Mouse (Mus musculus): ENCODE measurements at regions not wholly inside any gene's neighbourhood (a gene's known extent, or its start where the extent isn't known, plus 50 kb on each side); places are given as distances from the start of the nearest gene placed in this dataset.

- TF ChIP-seq CTCF (IDR thresholded peaks at IDR 0.05; ENCODE audit: low read depth), result 0 out of 2 replicates have a peak, but pooled peaks have one; percentile 6
- Histone ChIP-seq H3K27ac (ENCODE audit: low read depth, low read length) (peak overlapping the region; percentile 8; the same call in 1 of the 2 replicates), H3K9me3 (ENCODE audit: control insufficient read depth) (no peaks in the 10 kb centered on the region), H3K4me3 (ENCODE audit: low read depth, low read length) (no peak overlapping the region), H3K36me3 (ENCODE audit: control insufficient read depth, insufficient read depth) (no peaks in the 10 kb centered on the region), H3K27me3 (replicated peaks; ENCODE audit: control insufficient read depth, insufficient read depth, low read length) (no peaks in the 10 kb centered on the region), H3K4me2 (replicated peaks; ENCODE audit: low read depth) (no peak overlapping the region), H3K4me1 (replicated peaks; ENCODE audit: control insufficient read depth, insufficient read depth, low read length) (no peaks in the 10 kb centered on the region; the same call in 1 of the 2 replicates), H3K9ac (ENCODE audit: low read depth, low read length) (no peak overlapping the region)
- ATAC-seq, result peak; percentile 78
- 20% methylated on average over 4 of the region's 4 CpGs for WGBS
These were observed 163.0 kb downstream of the Mycn start for GRCm38 (mm10) chr12:12778563-12779256.

GRCm38 (mm10) chr12:12777422-12777821, 164.3 kb downstream of the Mycn start:
- 76% methylated on average over 8 of the region's 8 CpGs for WGBS
- H3K36me3 ChIP-seq (ENCODE audit: control insufficient read depth, insufficient read depth), result no peaks in the 10 kb centered on the region
- no peak overlapping the region for H3K9ac ChIP-seq (ENCODE audit: low read depth, low read length)
- no peak overlapping the region for H3K4me3 ChIP-seq (ENCODE audit: low read depth, low read length)
- H3K4me2 ChIP-seq (replicated peaks; ENCODE audit: low read depth), result no peak overlapping the region
- ATAC-seq, result no peak
- no peaks in the 10 kb centered on the region for H3K27me3 ChIP-seq (replicated peaks; ENCODE audit: control insufficient read depth, insufficient read depth, low read length)
- TF ChIP-seq CTCF (IDR thresholded peaks at IDR 0.05; ENCODE audit: low read depth), result no peak
- H3K4me1 ChIP-seq (replicated peaks; ENCODE audit: control insufficient read depth, insufficient read depth, low read length), result no peaks in the 10 kb centered on the region; the same call in 1 of the 2 replicates
- H3K9me3 ChIP-seq (ENCODE audit: control insufficient read depth), result no peaks in the 10 kb centered on the region
- H3K27ac ChIP-seq (ENCODE audit: low read depth, low read length), result no peak overlapping the region

- no peak for TF ChIP-seq CTCF (IDR thresholded peaks at IDR 0.05; ENCODE audit: low read depth)
- 79% methylated on average over 6 of the region's 6 CpGs for WGBS
These were observed 164.9 kb downstream of the Mycn start for GRCm38 (mm10) chr12:12776783-12777182.

GRCm38 (mm10) chr12:12770970-12771369, 170.7 kb downstream of the Mycn start:
- Histone ChIP-seq H3K9ac (ENCODE audit: low read depth, low read length) (no peak overlapping the region), H3K27me3 (replicated peaks; ENCODE audit: control insufficient read depth, insufficient read depth, low read length) (no peaks in the 10 kb centered on the region), H3K36me3 (ENCODE audit: control insufficient read depth, insufficient read depth) (no peaks in the 10 kb centered on the region), H3K4me1 (replicated peaks; ENCODE audit: control insufficient read depth, insufficient read depth, low read length) (no peaks in the 10 kb centered on the region), H3K9me3 (ENCODE audit: control insufficient read depth) (no peaks in the 10 kb centered on the region), H3K27ac (ENCODE audit: low read depth, low read length) (no peak overlapping the region), H3K4me2 (replicated peaks; ENCODE audit: low read depth) (no peak overlapping the region), H3K4me3 (ENCODE audit: low read depth, low read length) (no peak overlapping the region)
- ATAC-seq, result no peak
- TF ChIP-seq CTCF (IDR thresholded peaks at IDR 0.05; ENCODE audit: low read depth), result no peak
- WGBS, result 77% methylated on average over 4 of the region's 4 CpGs

More at GRCm38 (mm10) chr12:12776783-12777182, 164.9 kb downstream of the Mycn start:
- Histone ChIP-seq H3K4me1 (replicated peaks; ENCODE audit: control insufficient read depth, insufficient read depth, low read length) (no peaks in the 10 kb centered on the region; the same call in 1 of the 2 replicates), H3K27ac (ENCODE audit: low read depth, low read length) (no peak overlapping the region), H3K9me3 (ENCODE audit: control insufficient read depth) (no peaks in the 10 kb centered on the region), H3K4me3 (ENCODE audit: low read depth, low read length) (no peak overlapping the region), H3K4me2 (replicated peaks; ENCODE audit: low read depth) (no peak overlapping the region), H3K9ac (ENCODE audit: low read depth, low read length) (no peak overlapping the region), H3K36me3 (ENCODE audit: control insufficient read depth, insufficient read depth) (no peaks in the 10 kb centered on the region), H3K27me3 (replicated peaks; ENCODE audit: control insufficient read depth, insufficient read depth, low read length) (no peaks in the 10 kb centered on the region)
- no peak for ATAC-seq

GRCm38 (mm10) chr12:12766510-12767304, 175.0 kb downstream of the Mycn start:
- Histone ChIP-seq H3K4me1 (replicated peaks; ENCODE audit: control insufficient read depth, insufficient read depth, low read length) (no peaks in the 10 kb centered on the region), H3K9ac (ENCODE audit: low read depth, low read length) (no peak overlapping the region), H3K36me3 (ENCODE audit: control insufficient read depth, insufficient read depth) (no peaks in the 10 kb centered on the region), H3K27me3 (replicated peaks; ENCODE audit: control insufficient read depth, insufficient read depth, low read length) (no peaks in the 10 kb centered on the region), H3K27ac (ENCODE audit: low read depth, low read length) (no peak overlapping the region), H3K9me3 (ENCODE audit: control insufficient read depth) (no peaks in the 10 kb centered on the region), H3K4me2 (replicated peaks; ENCODE audit: low read depth) (no peak overlapping the region), H3K4me3 (ENCODE audit: low read depth, low read length) (no peak overlapping the region)
- ATAC-seq, result no peak
- 57% methylated on average over 11 of the region's 11 CpGs for WGBS
- no peak for TF ChIP-seq CTCF (IDR thresholded peaks at IDR 0.05; ENCODE audit: low read depth)

GRCm38 (mm10) chr12:12765490-12766058, 176.1 kb downstream of the Mycn start:
- no peak overlapping the region for H3K4me2 ChIP-seq (replicated peaks; ENCODE audit: low read depth)
- H3K9me3 ChIP-seq (ENCODE audit: control insufficient read depth), result no peaks in the 10 kb centered on the region
- no peaks in the 10 kb centered on the region for H3K4me1 ChIP-seq (replicated peaks; ENCODE audit: control insufficient read depth, insufficient read depth, low read length)
- H3K27me3 ChIP-seq (replicated peaks; ENCODE audit: control insufficient read depth, insufficient read depth, low read length), result no peaks in the 10 kb centered on the region
- H3K36me3 ChIP-seq (ENCODE audit: control insufficient read depth, insufficient read depth), result no peaks in the 10 kb centered on the region
- TF ChIP-seq CTCF (IDR thresholded peaks at IDR 0.05; ENCODE audit: low read depth), result 0 out of 2 replicates have a peak, but pooled peaks have one; percentile 9
- no peak overlapping the region for H3K27ac ChIP-seq (ENCODE audit: low read depth, low read length)
- no peak overlapping the region for H3K4me3 ChIP-seq (ENCODE audit: low read depth, low read length)
- peak; percentile 51; the same call in 1 of the 2 replicates for ATAC-seq
- H3K9ac ChIP-seq (ENCODE audit: low read depth, low read length), result no peak overlapping the region
- WGBS, result 37% methylated on average over 7 of the region's 7 CpGs

Measured in intestine, postnatal 0 days (tissue).